Mouse (Mus musculus) testis, adult 2 months (tissue): ENCODE measurements around the gene Usf2.

Source experiments
- CTCF ChIP-seq: fragments of 200-500 bp; IDR thresholded peaks from 2 replicates; pipeline ENCODE4 v1.5.1; 2012; ENCODE audit warnings: low read depth, mild to moderate bottlenecking, inconsistent platforms, low read length, moderate library complexity; ENCODE audit not compliant: control insufficient read depth, insufficient read depth, insufficient replicate concordance
- POLR2A ChIP-seq: fragments of 200-500 bp; IDR thresholded peaks from 2 replicates; pipeline ENCODE4 v1.6.1; 2012; ENCODE audit warnings: low read depth, mild to moderate bottlenecking, inconsistent platforms, low read length, moderate library complexity; ENCODE audit not compliant: control insufficient read depth

DNA sequence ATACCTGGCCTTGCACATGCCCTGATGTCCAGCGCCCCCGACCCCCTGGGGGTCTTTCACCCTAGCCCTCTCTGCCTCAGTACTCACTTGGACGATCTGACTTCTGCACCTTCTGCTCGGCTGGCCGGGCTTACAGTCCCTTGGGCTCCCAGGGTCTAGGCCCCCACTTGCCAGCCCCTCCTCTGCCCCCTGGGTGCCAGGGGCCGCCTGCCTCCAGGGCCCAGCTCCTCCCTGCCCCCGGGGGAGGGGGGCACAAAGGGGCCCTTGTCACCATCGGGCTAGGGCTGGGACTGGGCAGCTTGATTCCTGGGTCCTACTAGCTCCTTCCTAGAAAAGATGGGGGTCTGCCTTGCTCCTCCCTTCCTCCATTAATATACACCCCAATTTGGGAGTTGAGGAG lies 41.9 kb downstream of the Usf2 start, which contains the start of gene Mag:
- TF ChIP-seq CTCF, result no peak
- no peak for TF ChIP-seq POLR2A
